Mouse (Mus musculus) midbrain, postnatal 0 days (tissue): ENCODE results near the gene Ccnb2. TPM values are rescaled to one million over a fixed set of nuclear protein-coding genes. Genes with fewer than 3 reads are reported as not detected.

Experiments
- ATAC-seq: fragments of 200-750 bp; cut with Nextera tagmentation; 2 replicates; pipeline ENCODE4 v1.8.0; 2017; ENCODE audit warnings: moderate number of reproducible peaks, mild to moderate bottlenecking, moderate TSS enrichment, moderate library complexity; ENCODE audit not compliant: low FRiP score
- DNase-seq: peaks from one replicate; pipeline ENCODE4 v3.0.0-alpha.2; 2015; ENCODE audit warnings: low spot score
- H3K27ac ChIP-seq: fragments of 300-500 bp; sonication (generic); 2 replicates; pipeline ENCODE4 v1.5.1; 2014; ENCODE audit warnings: low read depth, mild to moderate bottlenecking, low read length, mixed read lengths
- H3K27me3 ChIP-seq: fragments of 300-500 bp; sonication (generic); 2 replicates; pipeline ENCODE4 v1.6.1; 2014; ENCODE audit warnings: low read length, control low read depth, mixed read lengths; ENCODE audit not compliant: insufficient read depth
- H3K36me3 ChIP-seq: fragments of 300-500 bp; sonication (generic); 2 replicates; pipeline ENCODE4 v1.6.1; 2014; ENCODE audit warnings: low read length, control low read depth, mixed read lengths; ENCODE audit not compliant: insufficient read depth
- H3K4me1 ChIP-seq: fragments of 300-500 bp; sonication (generic); 2 replicates; pipeline ENCODE4 v1.6.1; 2014; ENCODE audit warnings: mild to moderate bottlenecking, control low read depth, antibody characterized with exemption, low read length, mixed read lengths; ENCODE audit not compliant: insufficient read depth
- H3K4me2 ChIP-seq: fragments of 300-500 bp; sonication (generic); 2 replicates; pipeline ENCODE4 v1.6.1; 2014; ENCODE audit warnings: low read depth, mild to moderate bottlenecking, low read length, mixed read lengths; ENCODE audit not compliant: poor library complexity, severe bottlenecking
- H3K4me3 ChIP-seq: fragments of 300-500 bp; sonication (generic); 2 replicates; pipeline ENCODE4 v1.5.1; 2014; ENCODE audit warnings: low read depth, mild to moderate bottlenecking, low read length, moderate library complexity
- H3K9ac ChIP-seq: fragments of 300-500 bp; sonication (generic); replicated peaks from 2 replicates; pipeline ENCODE4 v1.6.1; 2014; ENCODE audit warnings: mild to moderate bottlenecking, low read length, moderate library complexity, mixed read lengths; ENCODE audit not compliant: poor library complexity, severe bottlenecking
- H3K9me3 ChIP-seq: fragments of 300-500 bp; sonication (generic); 2 replicates; pipeline ENCODE4 v1.6.1; 2016; ENCODE audit warnings: low read length, control low read depth
- CTCF ChIP-seq: IDR thresholded peaks from 2 replicates; pipeline ENCODE4 v1.5.1; 2016; ENCODE audit warnings: antibody characterized with exemption, mild to moderate bottlenecking
- WGBS: fragments of 180-500 bp; shearing (Covaris S2); extraction: QIAGEN DNeasy Blood & Tissue Kit; methylation state at CpG from one replicate; pipeline ENCODE4 v1.1.7; 2014; 5-methylcytosine and 5-hydroxymethylcytosine counted together
- polyA plus RNA-seq: library from polyadenylated mRNA; unstranded; fragments of >200 nt; fragmentation: Nextera tagmentation; extraction: Ambion mirVana; gene quantifications from 2 replicates; pipeline ENCODE4 v1.2.1, GENCODE M21; 2015
- total RNA-seq: library from RNA; depleted of rRNA; stranded (reverse); fragments of >200 nt; gene quantifications from 2 replicates; pipeline ENCODE4 v1.2.3, GENCODE M21; 2014

Ccnb2 gene
- total and polyA plus RNA-seq, 2 experiments from 2014 or later, result 8.6 to 10.9 TPM

DNA sequence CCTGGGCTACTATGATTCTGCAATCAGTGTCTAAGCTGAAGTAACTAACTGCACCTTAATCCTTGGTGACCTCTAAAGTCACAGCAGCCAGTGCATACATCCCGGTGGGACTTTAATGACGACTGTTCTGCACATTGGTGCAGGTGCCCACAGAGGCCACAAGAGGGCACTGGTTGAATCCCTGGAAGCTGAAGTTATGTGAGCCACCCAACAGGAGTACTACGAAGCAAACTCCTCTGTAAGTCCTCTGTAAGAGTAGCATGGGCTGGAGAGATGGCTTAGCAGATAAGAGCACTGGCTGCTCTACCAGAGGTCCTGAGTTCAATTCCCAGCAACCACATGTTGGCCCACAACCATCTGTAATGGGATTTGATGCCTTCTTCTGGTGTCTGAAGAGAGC lies 4.9 kb downstream of the Ccnb2 start:
- DNase-seq (peak; percentile 4), ATAC-seq (no peak)
- peak; percentile 47 for TF ChIP-seq CTCF
- Histone ChIP-seq H3K27ac (no peak overlapping the region), H3K9ac (no peak overlapping the region), H3K27me3 (no peaks in the 10 kb centered on the region), H3K4me3 (no peak overlapping the region), H3K36me3 (peaks cover 13% of the 10 kb centered on the region), H3K4me1 (no peaks in the 10 kb centered on the region), H3K4me2 (no peak overlapping the region), H3K9me3 (no peaks in the 10 kb centered on the region)
- 85% methylated on average over 3 of the region's 3 CpGs for WGBS

DNA sequence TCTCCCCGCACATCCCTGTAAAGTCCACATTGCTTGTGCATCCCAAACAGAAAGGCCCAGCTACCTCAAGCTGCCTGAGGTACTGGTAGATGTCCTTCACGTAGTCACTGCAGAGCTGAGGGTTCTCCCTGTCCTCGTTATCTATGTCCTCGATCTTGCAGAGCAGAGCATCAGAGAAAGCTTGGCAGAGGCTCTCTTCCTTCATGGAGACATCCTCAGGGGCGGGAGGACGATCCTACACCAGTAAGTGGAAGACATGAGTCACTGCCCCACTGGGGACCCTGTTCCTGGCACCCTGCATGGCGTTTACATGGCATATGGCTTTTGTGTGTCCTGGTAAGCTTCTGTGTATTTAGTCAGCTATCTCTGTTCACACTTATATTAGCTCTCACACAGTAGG lies 8.3 kb downstream of the Ccnb2 start:
- no peak for DNase-seq
- H3K36me3 ChIP-seq, result peaks cover 29% of the 10 kb centered on the region
- 93% methylated on average over 7 of the region's 7 CpGs for WGBS

DNA sequence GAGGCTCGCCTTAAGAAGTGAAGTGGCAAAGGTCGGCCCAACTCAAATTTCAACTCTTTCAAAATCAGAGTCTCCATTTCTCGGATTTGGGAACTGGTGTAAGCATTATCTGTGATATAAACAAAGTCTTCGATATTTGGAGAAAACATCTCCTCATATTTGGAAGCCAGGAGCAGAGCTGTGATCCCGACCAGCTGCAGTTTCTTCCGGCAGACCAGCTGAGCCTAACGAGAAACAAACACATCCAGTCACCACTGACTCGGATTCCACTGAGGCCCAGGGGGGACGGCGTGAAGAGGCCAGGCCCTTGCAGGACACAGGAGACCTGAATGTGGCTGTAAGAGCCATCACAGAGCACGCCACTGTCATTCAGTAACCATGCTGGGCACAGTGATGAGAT lies 10.7 kb downstream of the Ccnb2 start:
- Histone ChIP-seq H3K4me3 (no peak overlapping the region), H3K27me3 (no peaks in the 10 kb centered on the region), H3K9ac (no peak overlapping the region), H3K36me3 (peaks cover 29% of the 10 kb centered on the region), H3K27ac (no peak overlapping the region), H3K4me2 (no peak overlapping the region), H3K4me1 (no peaks in the 10 kb centered on the region), H3K9me3 (no peaks in the 10 kb centered on the region)
- 86% methylated on average over 11 of the region's 11 CpGs for WGBS
- DNase-seq (no peak), ATAC-seq (no peak)
- no peak for TF ChIP-seq CTCF

More for the DNA sequence above, 8.3 kb downstream of the Ccnb2 start:
- Histone ChIP-seq H3K4me1 (no peaks in the 10 kb centered on the region), H3K27me3 (no peaks in the 10 kb centered on the region), H3K9me3 (no peaks in the 10 kb centered on the region), H3K27ac (no peak overlapping the region), H3K9ac (no peak overlapping the region), H3K4me2 (no peak overlapping the region), H3K4me3 (no peak overlapping the region)
- no peak for ATAC-seq
- no peak for TF ChIP-seq CTCF

DNA sequence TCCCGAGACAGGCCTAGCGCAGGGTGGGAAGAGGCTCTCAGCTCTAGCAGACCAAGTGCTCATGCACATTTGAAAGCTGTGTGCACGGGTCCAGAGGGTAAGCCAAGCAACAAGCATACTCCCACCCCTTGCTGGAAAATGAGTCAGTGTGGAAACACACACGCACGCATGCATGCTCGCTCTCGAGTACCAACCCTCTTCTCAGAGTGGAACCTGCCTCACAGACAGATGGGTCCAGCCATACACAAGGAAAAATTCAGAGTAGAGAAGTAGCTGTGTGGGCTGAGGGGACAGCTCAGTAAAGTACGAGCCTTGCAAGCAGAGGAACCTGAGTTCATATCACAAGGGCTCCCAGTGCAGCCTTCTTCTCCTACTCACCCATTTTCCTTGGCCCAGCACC lies 11.6 kb downstream of the Ccnb2 start:
- Histone ChIP-seq H3K9me3 (no peaks in the 10 kb centered on the region), H3K27ac (no peak overlapping the region), H3K9ac (no peak overlapping the region), H3K27me3 (no peaks in the 10 kb centered on the region), H3K4me1 (no peaks in the 10 kb centered on the region), H3K4me2 (no peak overlapping the region), H3K4me3 (no peak overlapping the region), H3K36me3 (peaks cover 29% of the 10 kb centered on the region)
- WGBS, result 96% methylated on average over 8 of the region's 8 CpGs
- ATAC-seq (no peak), DNase-seq (no peak)
- no peak for TF ChIP-seq CTCF

DNA sequence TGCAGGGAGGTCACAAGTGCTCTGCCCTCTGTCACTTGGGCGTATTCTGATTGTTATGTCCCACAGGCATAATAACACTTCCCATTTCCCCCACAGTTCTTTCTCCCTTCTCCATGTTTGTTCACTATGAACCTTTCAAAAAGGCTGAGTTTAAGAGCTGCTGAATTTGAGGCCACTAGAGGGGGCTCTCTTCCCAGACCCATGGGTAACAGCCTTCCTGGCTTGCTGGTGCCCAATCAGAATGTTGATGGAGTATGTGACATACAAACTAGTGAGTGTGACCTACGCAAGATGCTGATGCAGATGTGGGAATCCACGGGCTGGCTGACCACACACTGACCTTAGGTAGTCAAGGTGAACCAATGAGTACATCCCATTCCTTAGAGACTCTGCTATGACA lies 12.6 kb downstream of the Ccnb2 start:
- Histone ChIP-seq H3K9ac (no peak overlapping the region), H3K4me1 (no peaks in the 10 kb centered on the region), H3K27ac (no peak overlapping the region), H3K27me3 (no peaks in the 10 kb centered on the region), H3K36me3 (peaks cover 23% of the 10 kb centered on the region), H3K9me3 (no peaks in the 10 kb centered on the region), H3K4me2 (no peak overlapping the region), H3K4me3 (no peak overlapping the region)
- 98% methylated on average over 3 of the region's 3 CpGs for WGBS
- ATAC-seq (no peak), DNase-seq (peak; percentile 24)
- TF ChIP-seq CTCF, result peak; percentile 69

DNA sequence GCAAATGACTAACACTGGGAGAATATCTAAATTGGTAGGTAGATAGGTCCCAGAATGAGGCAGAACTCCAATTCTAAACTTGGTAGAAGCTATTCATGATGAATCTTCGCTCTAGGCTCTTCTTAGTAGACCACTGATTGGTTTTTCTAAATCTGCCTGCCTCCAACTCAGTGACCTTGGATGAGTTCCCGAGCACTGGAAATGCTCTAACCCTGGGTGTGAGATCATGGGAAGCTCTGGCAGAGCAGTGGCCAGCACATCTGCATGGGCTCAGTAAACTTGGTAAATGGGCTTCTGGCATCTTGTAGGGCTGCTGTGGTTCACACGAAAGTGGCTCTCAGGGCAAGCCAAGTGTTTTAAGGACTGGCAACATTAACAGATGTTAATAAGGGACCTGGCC lies 14.8 kb downstream of the Ccnb2 start:
- Histone ChIP-seq H3K27ac (no peak overlapping the region), H3K4me2 (no peak overlapping the region), H3K4me3 (no peak overlapping the region), H3K27me3 (no peaks in the 10 kb centered on the region), H3K9me3 (no peaks in the 10 kb centered on the region), H3K9ac (no peak overlapping the region), H3K4me1 (no peaks in the 10 kb centered on the region), H3K36me3 (peaks cover 21% of the 10 kb centered on the region; the same call in 1 of the 2 replicates)
- no peak for TF ChIP-seq CTCF
- ATAC-seq (no peak), DNase-seq (no peak)
- WGBS, result 90% methylated on average over 3 of the region's 3 CpGs
